Mouse (Mus musculus) kidney, postnatal 10 days (tissue): ENCODE data around the gene Cfd.

Experiments
- DNase-seq: peaks from one replicate; pipeline ENCODE4 v3.0.0; 2021; ENCODE audit warnings: mixed read lengths

Gene Cfd

GRCm38 (mm10) chr10:79918231-79919078 lies 27.8 kb downstream of the Cfd start:
- peak; percentile 69 for DNase-seq

GRCm38 (mm10) chr10:79919251-79919849 lies 28.7 kb downstream of the Cfd start:
- peak; percentile 64 for DNase-seq

- DNase-seq, result no peak
These were observed 29.6 kb downstream of the Cfd start for GRCm38 (mm10) chr10:79920056-79920890.

- DNase-seq, result no peak
These were observed 30.4 kb downstream of the Cfd start, which contains the start of gene R3hdm4 for GRCm38 (mm10) chr10:79920958-79921535. R3hdm4 (minus strand) TSS chr10:79921208.

- peak; percentile 43 for DNase-seq
These were observed 30.9 kb downstream of the Cfd start for GRCm38 (mm10) chr10:79921572-79921971.

GRCm38 (mm10) chr10:79924998-79925784 lies 34.5 kb downstream of the Cfd start:
- DNase-seq, result peak; percentile 96

GRCm38 (mm10) chr10:79925785-79926490 lies 35.3 kb downstream of the Cfd start:
- peak; percentile 35 for DNase-seq

GRCm38 (mm10) chr10:79926491-79927323 lies 36.1 kb downstream of the Cfd start, which contains the start of gene Arid3a:
Arid3a (plus strand) TSS chr10:79927043.
- DNase-seq, result peak; percentile 94

GRCm38 (mm10) chr10:79927324-79928029 lies 36.8 kb downstream of the Cfd start:
- DNase-seq, result peak; percentile 81

- DNase-seq, result peak; percentile 73
These were observed 37.5 kb downstream of the Cfd start for GRCm38 (mm10) chr10:79928030-79928694.

- peak; percentile 59 for DNase-seq
These were observed 38.5 kb downstream of the Cfd start for GRCm38 (mm10) chr10:79928907-79929701.

- no peak for DNase-seq
These were observed 39.5 kb downstream of the Cfd start for GRCm38 (mm10) chr10:79929967-79930825.

GRCm38 (mm10) chr10:79930826-79931186 lies 40.2 kb downstream of the Cfd start:
- DNase-seq, result no peak

GRCm38 (mm10) chr10:79931797-79932196 lies 41.1 kb downstream of the Cfd start:
- DNase-seq, result no peak

- DNase-seq, result peak; percentile 88
These were observed 42.1 kb downstream of the Cfd start for GRCm38 (mm10) chr10:79932736-79933135.

- peak; percentile 69 for DNase-seq
These were observed 42.6 kb downstream of the Cfd start for GRCm38 (mm10) chr10:79933145-79933679.

GRCm38 (mm10) chr10:79933861-79934260 lies 43.2 kb downstream of the Cfd start:
- DNase-seq, result no peak
